Mouse (Mus musculus) bone marrow macrophage, adult 2 months (primary cell): ENCODE measurements around the gene Atp6v0d1.

Experiments used
- CTCF ChIP-seq: IDR thresholded peaks from 2 replicates; pipeline ENCODE4 v1.5.1; 2012; ENCODE audit warnings: low read depth, mild to moderate bottlenecking, low read length, moderate library complexity
- POLR2A ChIP-seq: IDR thresholded peaks from 2 replicates; pipeline ENCODE4 v1.6.1; 2012; ENCODE audit warnings: mild to moderate bottlenecking, low read depth, low read length, borderline replicate concordance

- no peak for TF ChIP-seq CTCF
- TF ChIP-seq POLR2A: no peak
These were observed 13.9 kb upstream of the Atp6v0d1 start for GRCm38 (mm10) chr8:105579719-105580118.
